Mouse (Mus musculus) urinary bladder, postnatal 25 days (tissue): ENCODE measurements around the gene Olfr573-ps1.

Experiments
- DNase-seq: peaks from one replicate; pipeline ENCODE4 v3.0.0; 2022; ENCODE audit warnings: low spot score

Gene Olfr573-ps1

DNA sequence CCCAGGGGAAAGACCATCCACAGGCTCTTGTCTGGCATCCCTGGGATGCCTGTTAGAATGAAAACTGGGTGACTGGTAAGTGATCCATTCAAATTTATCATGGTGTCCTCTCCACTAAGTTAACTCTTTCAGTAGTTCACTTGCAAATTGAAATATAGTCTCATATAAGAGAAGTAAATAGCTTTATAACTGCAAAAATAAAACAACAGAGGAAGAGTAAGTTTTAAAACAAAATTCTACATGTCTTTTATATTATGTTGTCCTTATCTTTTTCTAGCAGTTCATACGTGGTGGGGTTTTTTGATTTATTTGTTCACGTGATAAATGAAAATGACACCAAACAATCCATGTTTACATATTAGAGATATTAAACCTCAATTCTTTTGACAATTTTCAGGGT is at the start of gene Olfr573-ps1:
TSS of gene Olfr573-ps1 (minus strand) at position 101 of the 400 bp plus-strand sequence.
- no peak for DNase-seq

DNA sequence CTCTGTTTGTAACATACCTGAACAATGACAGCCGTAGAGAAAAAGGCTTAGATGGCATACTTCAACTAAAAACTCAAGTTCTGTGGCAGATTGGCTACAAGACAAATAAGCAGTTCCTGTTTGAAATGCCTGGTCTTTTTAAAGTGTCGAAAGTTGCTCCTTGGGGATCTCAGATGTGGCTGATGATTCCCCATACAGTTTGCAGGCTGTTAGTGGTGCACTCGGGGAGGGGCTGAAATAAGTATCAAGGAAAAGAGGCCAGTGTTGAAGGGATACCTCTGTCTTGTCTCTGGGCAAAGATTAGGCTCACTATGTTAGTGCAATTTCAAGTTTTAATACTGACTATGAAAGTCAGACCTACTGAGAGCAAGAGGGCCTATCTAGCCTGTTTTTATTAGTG is 46.8 kb upstream of the Olfr573-ps1 start, which contains the start of gene Olfr578:
TSS of gene Olfr578 (minus strand) at position 101 of the 400 bp plus-strand sequence.
- DNase-seq: no peak

DNA sequence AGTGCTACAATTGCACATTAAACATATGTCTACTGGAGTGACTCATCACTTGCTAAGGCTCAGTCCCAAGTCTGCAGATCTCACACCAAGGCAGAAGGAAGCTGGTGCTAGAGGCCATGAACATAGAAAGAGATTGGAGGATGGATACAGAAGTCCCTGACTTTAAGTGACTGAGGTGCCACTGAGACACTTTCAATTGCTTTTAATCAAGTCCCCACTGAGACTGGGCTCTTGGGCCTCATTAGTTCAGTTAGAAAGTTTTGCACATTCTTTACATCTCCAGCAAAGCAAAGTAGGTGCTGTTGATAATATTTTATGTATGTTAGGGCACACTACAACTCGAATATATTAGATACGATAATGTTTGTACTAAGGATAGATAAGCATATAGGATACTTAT is 33.5 kb upstream of the Olfr573-ps1 start, which contains the start of gene Olfr577:
TSS of gene Olfr577 (minus strand) at position 101 of the 400 bp plus-strand sequence.
- no peak for DNase-seq

DNA sequence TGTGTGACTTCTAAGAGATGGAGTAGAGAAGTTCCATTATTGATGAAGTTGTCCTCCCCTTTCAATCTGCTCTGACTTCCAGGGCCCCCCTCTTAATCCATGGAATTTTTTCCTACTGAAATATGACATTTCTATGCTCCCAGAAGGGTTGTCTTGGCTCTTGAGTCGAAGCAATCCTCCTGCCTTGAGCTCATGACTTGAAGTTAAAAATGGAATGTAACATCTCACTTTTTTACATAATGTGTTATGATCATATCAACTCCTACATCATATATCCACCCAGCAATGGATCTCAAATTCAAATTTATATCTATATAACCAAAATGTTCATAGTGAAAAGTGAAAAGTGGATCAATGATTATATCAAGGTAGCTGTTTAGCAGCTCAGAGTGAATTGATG is 32.0 kb upstream of the Olfr573-ps1 start:
- no peak for DNase-seq

DNA sequence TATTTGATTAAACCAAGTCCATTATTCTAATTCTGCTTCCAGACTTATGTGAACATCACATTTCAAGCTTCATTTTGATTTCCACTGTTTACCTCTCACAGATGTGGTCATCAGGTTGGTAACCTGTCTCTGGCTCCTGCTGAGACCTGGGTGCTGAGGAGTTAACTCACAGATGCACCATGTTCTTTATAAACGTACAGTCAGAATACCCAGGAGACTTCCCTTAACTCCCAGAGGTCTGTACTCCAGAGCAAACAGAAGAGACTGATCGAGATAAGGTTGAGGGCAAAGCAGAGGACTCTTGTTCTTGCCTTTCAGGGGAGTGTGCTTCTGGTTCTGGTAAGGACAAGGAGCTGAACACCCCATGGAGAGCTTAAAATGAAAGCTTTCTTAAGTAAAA is 20.0 kb upstream of the Olfr573-ps1 start, which contains the start of gene Olfr576:
TSS of gene Olfr576 (plus strand) at position 301 of the 400 bp plus-strand sequence.
- no peak for DNase-seq

DNA sequence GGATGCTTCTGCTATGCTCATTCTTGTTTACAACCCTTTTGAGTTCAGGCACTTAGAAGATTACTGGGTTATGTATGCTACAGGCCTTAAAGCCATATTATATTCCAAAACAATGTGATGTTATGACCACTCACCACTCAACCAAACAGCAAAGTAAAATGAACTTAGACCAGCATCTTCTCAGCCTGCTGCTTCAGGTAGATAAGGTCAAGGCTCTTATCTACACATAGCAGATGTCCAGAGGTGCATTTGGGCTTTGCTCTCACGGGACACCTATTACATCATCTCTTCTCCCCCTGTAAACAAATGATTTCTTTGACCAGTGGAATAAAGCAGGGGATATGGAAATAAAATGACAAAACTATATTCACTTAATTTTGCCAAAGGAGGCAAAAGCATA is 16.2 kb upstream of the Olfr573-ps1 start, which contains the start of gene Olfr575:
TSS of gene Olfr575 (minus strand) at position 183 of the 400 bp plus-strand sequence.
- no peak for DNase-seq

DNA sequence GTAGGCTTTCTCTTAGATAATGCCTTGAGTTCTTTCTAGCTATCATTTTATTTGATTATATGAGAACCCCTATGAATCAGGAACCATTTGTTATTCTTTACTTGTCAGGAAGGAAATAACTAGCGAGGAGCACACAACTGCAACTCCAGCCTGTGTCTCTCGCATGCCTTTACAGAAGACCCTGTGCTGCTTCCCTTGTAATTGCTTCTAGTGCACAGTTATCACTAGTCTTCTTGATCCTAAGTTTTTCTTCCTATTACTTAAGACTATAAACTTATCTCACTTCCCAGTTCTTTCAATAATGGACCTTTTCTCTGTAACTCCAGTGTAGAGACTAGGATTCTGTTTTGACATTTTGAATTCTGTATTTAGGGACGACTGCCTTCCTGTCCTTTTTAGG is 15.8 kb upstream of the Olfr573-ps1 start:
- DNase-seq: no peak

DNA sequence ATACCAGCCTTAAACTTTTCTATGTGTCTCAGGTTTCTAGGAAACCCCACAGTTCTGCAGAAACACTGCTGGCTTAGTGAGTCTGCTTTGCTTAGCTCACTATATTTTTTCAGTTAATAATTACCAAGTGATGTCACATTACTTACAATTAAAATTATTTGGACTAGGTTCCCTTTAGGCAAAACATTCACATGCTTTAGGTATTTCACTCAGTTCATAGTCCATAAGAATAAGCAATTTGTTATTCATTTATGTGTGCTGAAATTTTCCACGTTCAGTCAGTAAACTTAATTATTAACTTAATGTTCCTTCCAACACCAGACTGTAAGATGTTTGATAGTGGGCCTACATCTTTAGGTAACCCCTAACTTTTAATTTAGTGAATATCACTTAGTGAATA is 8.4 kb upstream of the Olfr573-ps1 start:
- no peak for DNase-seq

DNA sequence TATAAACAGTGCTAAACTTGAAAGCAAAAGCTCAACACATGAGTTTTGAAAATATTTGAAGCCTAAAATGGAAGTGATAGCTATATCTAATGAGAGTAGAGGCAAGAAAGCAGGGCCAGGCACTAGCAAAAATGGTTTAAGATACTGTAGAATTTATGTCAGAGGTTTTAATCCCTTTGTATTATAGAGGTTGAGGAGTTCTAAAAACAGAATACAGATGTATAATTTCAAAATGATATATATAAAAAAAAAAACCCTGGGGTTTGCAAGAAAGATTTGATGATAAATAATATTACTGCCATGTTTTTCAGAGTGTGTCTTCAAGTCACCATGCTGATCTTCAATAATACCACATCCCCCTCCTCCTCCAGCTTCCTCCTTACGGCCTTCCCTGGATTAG is 5.8 kb upstream of the Olfr573-ps1 start, which contains the start of gene Olfr574:
TSS of gene Olfr574 (plus strand) at position 301 of the 400 bp plus-strand sequence.
- DNase-seq: no peak

DNA sequence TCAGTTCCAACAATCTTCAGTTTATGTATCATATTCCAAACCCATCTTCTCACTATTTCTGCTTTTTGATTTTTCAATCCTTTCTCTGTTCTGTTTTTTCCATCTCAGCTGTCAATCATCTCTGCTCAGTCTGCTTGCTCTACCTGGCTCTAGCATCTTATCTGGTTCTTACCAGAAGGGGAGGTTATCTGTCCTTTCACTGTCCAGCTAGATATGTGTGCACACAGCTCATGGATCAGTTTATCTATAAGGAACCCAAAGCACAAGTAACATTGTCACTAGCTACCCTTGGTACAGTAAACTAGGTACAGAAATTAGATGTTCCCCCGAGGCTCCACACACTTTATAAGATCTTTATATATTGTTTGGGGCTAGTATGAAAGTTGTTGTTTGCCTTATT is 1.0 kb upstream of the Olfr573-ps1 start:
- no peak for DNase-seq

DNA sequence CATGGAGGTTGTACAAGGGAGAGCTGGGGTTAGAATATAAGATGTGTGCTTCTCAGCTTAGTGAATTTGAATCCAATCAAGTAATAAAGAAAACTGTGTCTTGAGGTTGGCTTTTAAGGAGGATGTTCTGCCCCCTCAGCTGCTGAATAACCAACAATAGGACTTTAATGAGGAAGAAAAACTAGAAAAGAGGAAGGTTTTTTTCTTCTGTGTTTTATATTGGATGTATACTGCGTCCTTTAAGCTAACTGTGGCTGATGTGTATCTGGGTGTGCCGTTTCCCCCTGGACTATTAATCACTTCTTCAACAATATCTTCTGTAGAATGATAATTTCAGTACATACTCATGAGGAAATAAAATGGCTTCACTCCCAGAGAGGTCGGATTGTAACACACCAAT is 15.3 kb downstream of the Olfr573-ps1 start:
- no peak for DNase-seq

DNA sequence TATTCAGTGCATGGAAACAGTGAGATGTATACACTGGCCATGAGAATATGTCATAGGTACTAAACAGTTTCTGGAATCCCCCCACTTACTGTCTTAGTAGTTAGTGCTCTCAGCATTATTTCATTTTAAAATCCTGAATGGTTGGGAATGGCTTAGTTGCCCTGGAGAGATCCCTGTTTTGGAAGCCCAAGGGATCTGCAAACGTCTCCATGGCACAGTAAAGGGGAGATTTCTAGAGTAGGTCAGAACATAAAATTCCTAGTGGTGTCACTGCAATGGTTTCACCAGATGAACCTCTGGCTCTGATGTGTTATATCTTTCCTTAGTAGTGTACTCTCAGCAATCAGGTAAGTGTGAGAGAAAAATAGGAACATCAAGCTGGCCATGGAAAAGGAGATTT is 18.3 kb downstream of the Olfr573-ps1 start, which contains the start of gene Olfr572:
TSS of gene Olfr572 (plus strand) at position 301 of the 400 bp plus-strand sequence.
- DNase-seq: no peak

DNA sequence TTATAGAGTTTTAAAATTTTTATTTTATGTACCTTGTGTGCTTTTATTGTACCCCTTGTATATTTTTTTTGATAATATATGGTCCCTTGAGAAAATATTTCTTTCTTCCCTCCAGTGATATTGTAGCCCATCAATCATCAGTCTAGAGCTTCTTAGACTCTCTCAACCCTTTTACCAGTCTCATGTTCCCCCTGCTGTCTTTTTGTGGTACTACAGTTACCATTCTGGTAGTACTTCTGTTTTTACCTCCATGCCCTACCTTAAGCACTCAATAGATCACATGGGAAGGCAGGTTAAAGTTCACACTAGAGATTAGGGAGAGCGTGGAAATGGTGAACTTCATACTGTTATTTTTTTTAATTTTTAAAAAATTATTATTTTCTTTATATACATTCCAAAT is 22.7 kb downstream of the Olfr573-ps1 start:
- DNase-seq: no peak

DNA sequence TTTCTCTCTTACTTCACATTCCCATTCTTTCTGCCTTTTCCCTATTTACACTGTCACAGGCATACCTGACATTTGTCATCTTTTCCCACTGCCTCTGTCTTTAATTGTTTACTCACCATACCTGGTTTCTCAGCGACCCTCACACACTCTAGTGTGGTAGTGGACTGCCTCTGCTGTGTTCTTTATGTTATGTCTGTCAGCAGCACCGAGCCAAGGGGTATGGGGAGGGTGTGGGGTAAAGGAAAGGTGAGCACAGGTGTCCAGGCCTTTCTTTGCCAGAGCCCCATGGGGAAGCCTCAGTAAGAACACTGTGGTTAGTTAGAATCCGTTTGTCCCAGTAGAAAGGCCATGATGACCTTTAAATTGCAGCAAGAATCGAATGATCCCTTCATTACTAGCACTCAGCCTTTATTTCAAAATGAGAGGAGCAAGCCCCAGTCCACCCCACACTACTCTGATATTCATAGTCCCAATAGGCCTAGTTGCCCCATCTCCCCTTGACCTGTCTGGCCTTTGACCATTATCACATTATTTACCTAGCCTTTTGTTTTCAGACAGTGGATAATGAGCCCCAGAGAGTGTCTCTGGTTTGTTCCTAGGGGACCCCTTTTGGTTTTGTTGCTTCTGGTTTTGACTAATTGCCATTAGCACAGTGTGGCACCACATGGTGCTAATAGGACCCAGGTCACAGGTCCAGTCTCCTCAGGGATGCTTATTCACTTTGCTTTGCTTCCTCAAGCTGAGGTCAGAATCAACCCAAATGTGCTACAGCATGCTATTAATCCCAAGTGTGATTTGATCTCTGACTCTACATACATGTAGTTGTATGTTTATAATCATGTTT is 25.1 kb downstream of the Olfr573-ps1 start, which contains the start of gene Olfr571:
TSS of gene Olfr571 (minus strand) at position 505 of the 844 bp plus-strand sequence.
- no peak for DNase-seq

DNA sequence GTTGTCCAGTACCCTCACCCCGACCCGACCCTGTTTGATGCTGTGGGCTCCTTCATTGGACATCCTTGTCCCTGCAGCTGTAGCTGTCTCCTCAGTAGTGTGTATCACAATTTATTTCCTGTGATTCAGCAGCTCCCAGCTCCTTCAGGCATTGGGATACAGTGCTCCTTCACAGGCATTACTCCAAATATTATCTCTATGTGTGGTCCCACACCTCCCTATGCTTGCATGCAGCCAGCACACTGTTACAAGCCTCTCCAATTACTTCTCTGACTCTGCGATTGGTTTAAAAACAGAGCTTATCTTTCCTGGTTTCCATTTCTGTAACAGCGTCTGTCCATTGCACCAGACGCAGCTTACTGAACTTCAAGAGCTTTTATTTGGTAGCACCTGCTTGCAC is 26.0 kb downstream of the Olfr573-ps1 start:
- no peak for DNase-seq

DNA sequence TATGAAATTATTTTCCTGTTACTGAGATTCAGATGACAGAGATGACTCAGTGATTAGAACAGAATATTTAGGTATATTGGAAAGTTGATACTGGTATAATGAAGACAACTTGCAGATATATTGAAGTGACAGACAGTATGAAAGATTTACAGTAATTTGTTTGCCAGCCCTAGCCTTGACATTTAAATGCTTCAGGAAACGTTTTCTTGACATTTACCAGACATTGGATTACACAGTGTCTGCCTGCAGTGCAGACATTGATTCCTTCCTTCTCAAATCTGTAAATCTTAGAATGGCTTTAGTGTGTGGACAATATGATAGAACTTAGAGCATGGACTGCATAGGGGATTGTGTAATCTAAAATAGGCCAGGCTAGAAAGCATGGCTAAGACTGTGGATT is 27.1 kb downstream of the Olfr573-ps1 start:
- no peak for DNase-seq
